Mouse (Mus musculus) monocyte, adult 2 months (primary cell): ENCODE results near the gene Akr1b8.
"Not testable (repeated sequence)": the region's sequence is repeated elsewhere in the genome, so short reads cannot be mapped to it uniquely, and the experiment has no call there.

Source experiments
- DNase-seq, 2 experiments: peaks; one replicate each; pipeline ENCODE4 v3.0.0; 2022; ENCODE audit warnings: low spot score in 2 of 2, low read depth in 1 of 2

The Akr1b8 gene

GRCm38 (mm10) chr6:34353658-34354353 lies at the start of gene Akr1b8:
Gene Akr1b8, plus strand, starts transcription at chr6:34354119.
- no peak for DNase-seq

GRCm38 (mm10) chr6:34304675-34305241 lies 49.2 kb upstream of the Akr1b8 start:
- DNase-seq = no peak

GRCm38 (mm10) chr6:34306797-34307196 lies 47.1 kb upstream of the Akr1b8 start:
- DNase-seq = no peak

- DNase-seq = no peak
Measured at GRCm38 (mm10) chr6:34309526-34309925, 44.4 kb upstream of the Akr1b8 start.

- no peak for DNase-seq
Measured at GRCm38 (mm10) chr6:34310023-34310595, 43.8 kb upstream of the Akr1b8 start.

GRCm38 (mm10) chr6:34313386-34313785 lies 40.5 kb upstream of the Akr1b8 start:
- DNase-seq = no peak

- DNase-seq = no peak
Measured at GRCm38 (mm10) chr6:34313921-34314320, 40.0 kb upstream of the Akr1b8 start.

- DNase-seq = peak; percentile 26 to 52
Measured at GRCm38 (mm10) chr6:34316854-34317771, 36.8 kb upstream of the Akr1b8 start, which contains the start of gene Akr1b3. Gene Akr1b3, minus strand, starts transcription at chr6:34317478.

GRCm38 (mm10) chr6:34318172-34318571 lies 35.7 kb upstream of the Akr1b8 start:
- no peak for DNase-seq

- no peak for DNase-seq
Measured at GRCm38 (mm10) chr6:34318636-34319035, 35.3 kb upstream of the Akr1b8 start.

- no peak for DNase-seq
Measured at GRCm38 (mm10) chr6:34322121-34322520, 31.8 kb upstream of the Akr1b8 start.

GRCm38 (mm10) chr6:34331379-34331778 lies 22.5 kb upstream of the Akr1b8 start:
- no peak for DNase-seq

- not testable (repeated sequence) for DNase-seq
Measured at GRCm38 (mm10) chr6:34331804-34332203, 22.1 kb upstream of the Akr1b8 start.

- DNase-seq = no peak
Measured at GRCm38 (mm10) chr6:34334673-34335072, 19.2 kb upstream of the Akr1b8 start.

GRCm38 (mm10) chr6:34337799-34338198 lies 16.1 kb upstream of the Akr1b8 start:
- DNase-seq = no peak

GRCm38 (mm10) chr6:34341991-34342390 lies 11.9 kb upstream of the Akr1b8 start:
- no peak for DNase-seq

- DNase-seq = no peak
Measured at GRCm38 (mm10) chr6:34342476-34342875, 11.4 kb upstream of the Akr1b8 start.

GRCm38 (mm10) chr6:34343426-34343825 lies 10.5 kb upstream of the Akr1b8 start:
- no peak for DNase-seq

GRCm38 (mm10) chr6:34344135-34344850 lies 9.6 kb upstream of the Akr1b8 start:
- DNase-seq = no peak

GRCm38 (mm10) chr6:34344935-34345334 lies 9.0 kb upstream of the Akr1b8 start:
- no peak for DNase-seq
